Mouse (Mus musculus): Measurements from ENCODE around the gene Mthfd1. TPM values are rescaled to one million over a fixed set of nuclear protein-coding genes. Genes with fewer than 3 reads are reported as not detected.

Gene Mthfd1
- total RNA-seq, 2 experiments from 2014 or later, result 29.4 to 29.7 TPM

Other genes starting within 250 kb of the Mthfd1 start
- gene Esr2, start 78.0 kb upstream of the Mthfd1 start, total RNA-seq (2021), result not detected
- not detected for gene Tex21, start 8.6 kb upstream of the Mthfd1 start, total RNA-seq (2021)
- gene Akap5, start 69.6 kb downstream of the Mthfd1 start, total RNA-seq (2021), result 1 to 10 TPM; 2.2 to 3.5 TPM
- 1 to 10 TPM; 7.5 to 8.3 TPM for gene Zbtb25, start 114.3 kb downstream of the Mthfd1 start, total RNA-seq (2021)
- gene Zbtb1, start 115.0 kb downstream of the Mthfd1 start, total RNA-seq (2021), result 1 to 10 TPM; 5.0 to 5.2 TPM
- gene Hspa2, start 148.9 kb downstream of the Mthfd1 start, total RNA-seq (2021), result 10 to 100 TPM in 1 of 2 experiments, 1 to 10 TPM in 1; 9.7 to 10.7 TPM
- gene Ppp1r36, start 162.2 kb downstream of the Mthfd1 start, total RNA-seq (2021), result under 1 TPM; 0.24 to 0.78 TPM

Measured in heart, postnatal 14 days (tissue).